Mouse (Mus musculus) brain, embryonic 14.5 days (tissue): Measurements from ENCODE around the gene Map3k7.

Experiments
- CTCF ChIP-seq: fragments of 200-500 bp; IDR thresholded peaks from 2 replicates; pipeline ENCODE4 v1.5.1; 2012; ENCODE audit warnings: inconsistent platforms, mild to moderate bottlenecking, moderate library complexity, borderline replicate concordance; ENCODE audit not compliant: insufficient read depth, insufficient read length; ENCODE audit errors: extremely low read depth
- POLR2A ChIP-seq: fragments of 200-500 bp; IDR thresholded peaks from 2 replicates; pipeline ENCODE4 v1.6.1; 2012; ENCODE audit warnings: mild to moderate bottlenecking, inconsistent platforms, borderline replicate concordance; ENCODE audit not compliant: poor library complexity, insufficient read depth, insufficient read length, severe bottlenecking; ENCODE audit errors: extremely low read depth

DNA sequence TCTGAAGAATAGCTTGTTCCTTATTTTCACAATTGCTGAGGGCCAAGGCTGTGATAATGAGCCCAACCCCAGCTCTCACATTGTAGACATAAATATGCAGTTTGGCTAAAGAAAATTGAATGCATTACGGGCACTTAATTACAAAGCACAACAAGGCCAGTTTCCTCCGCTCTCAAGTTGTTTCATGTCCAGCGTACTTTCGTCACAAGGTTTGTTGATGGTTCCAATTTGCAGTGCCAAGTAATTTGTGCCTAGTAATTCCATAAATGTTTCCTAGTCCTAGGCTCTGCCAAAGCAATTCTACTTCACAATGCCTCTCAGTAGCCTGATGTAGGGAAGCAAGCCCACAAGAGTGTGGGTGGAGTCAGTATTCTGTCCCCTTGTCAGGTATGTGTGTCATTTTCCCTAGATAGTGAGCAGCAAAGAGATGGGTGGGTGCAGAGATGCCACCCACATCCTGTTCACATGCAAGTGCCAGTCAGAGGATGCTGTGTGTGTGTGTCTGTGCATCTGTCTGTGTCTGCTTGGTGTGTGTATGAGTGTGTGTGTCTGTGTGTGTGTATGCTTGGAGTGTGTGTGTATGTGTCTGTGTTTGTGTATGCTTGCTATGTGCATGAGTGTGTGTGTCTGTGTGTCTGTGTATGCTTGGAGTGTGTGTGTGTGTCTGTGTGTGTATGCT is 98.6 kb downstream of the Map3k7 start:
- no peak for TF ChIP-seq POLR2A
- no peak for TF ChIP-seq CTCF
